Mouse (Mus musculus) megakaryocyte, embryonic 14.5 days (primary cell): ENCODE measurements at regions not wholly inside any gene's neighbourhood (a gene's known extent, or its start where the extent isn't known, plus 50 kb on each side); places are given as distances from the start of the nearest gene placed in this dataset.

Experiments used
- FLI1 ChIP-seq: IDR thresholded peaks from 2 replicates; pipeline ENCODE4 v1.6.1; 2012; ENCODE audit warnings: low read length, inconsistent platforms, mixed read lengths
- GATA1 ChIP-seq: IDR thresholded peaks from 3 replicates; pipeline ENCODE4 v1.6.1; 2012; ENCODE audit warnings: mixed read lengths, low read length, inconsistent platforms, borderline replicate concordance

GRCm38 (mm10) chr12:46597200-46597599 lies 221.5 kb downstream of the Nova1 start:
- TF ChIP-seq GATA1 (no peak), FLI1 (no peak)
